Mouse (Mus musculus) embryonic stem cell, embryonic (primary cell): ENCODE results near the gene Cd164.

Experiments used
- CTCF ChIA-PET, 4 experiments: fragments of 300-600 bp in 2 of 4; fragments of 350-600 bp in 2 of 4; sonication (Branson Sonifier 250); formaldehyde crosslinking; loops; one replicate each; lab custom pipeline; 2022; ENCODE audit warnings: inconsistent platforms in 2 of 4; lab: Charles Lee
- POLR2A ChIA-PET, 4 experiments: fragments of 300-600 bp in 2 of 4; fragments of 350-600 bp in 2 of 4; sonication (Branson Sonifier 250); formaldehyde crosslinking; loops; one replicate each; lab custom pipeline; 2022; ENCODE audit warnings: antibody characterized with exemption in 4 of 4, inconsistent platforms in 1 of 4; lab: Charles Lee

Cd164 gene

DNA sequence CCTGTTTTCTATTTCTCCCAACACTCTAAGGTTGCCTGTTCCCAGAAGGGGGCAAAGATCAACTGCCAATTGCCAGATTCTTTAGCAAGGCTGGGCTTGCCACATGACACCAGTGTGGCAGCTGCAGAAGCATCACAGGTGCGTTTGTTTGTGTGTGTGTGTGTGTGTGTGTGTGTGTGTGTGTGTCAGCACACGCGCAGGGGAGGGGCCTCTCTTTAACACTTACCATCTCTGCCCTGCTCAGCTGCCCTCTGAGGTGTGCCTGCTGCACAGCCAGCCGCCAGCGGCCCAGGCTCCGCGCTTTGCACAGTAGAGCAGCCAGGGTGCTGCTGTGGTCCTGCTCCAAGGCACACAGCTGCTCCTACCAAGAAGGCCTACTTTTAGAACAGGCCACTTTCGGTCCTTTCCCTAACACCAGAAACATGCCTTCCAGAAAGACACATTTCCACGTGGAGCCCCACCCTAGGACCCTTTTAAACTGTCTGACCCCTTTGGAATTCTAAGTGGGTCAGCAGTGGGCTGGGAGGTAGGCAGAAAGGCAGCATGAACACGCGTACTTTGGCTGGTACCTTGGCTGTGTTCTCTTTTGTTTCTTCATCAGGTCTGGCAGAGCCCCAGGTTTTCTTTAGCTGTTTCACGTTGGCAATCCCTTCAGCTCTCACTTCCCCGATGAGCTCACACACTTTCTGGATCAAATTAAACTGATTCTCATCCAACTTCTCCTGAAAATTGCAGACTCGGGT is 33.8 kb downstream of the Cd164 start:
- CTCF ChIA-PET: interaction anchor here in 2 of 4 experiments (0.6 to 1.8 kb wide), 3 partner anchors 21 to 130 kb away, joined by 3 to 4 read pairs (median 3); no protein-coding TSS in a partner anchor
- POLR2A ChIA-PET: interaction anchor here (0.6 to 5.6 kb wide), 20 partner anchors 8 to 863 kb away, joined by 3 to 36 read pairs (median 4); partner anchors contain the start of gene Cd164 (in 2 of the 4)

DNA sequence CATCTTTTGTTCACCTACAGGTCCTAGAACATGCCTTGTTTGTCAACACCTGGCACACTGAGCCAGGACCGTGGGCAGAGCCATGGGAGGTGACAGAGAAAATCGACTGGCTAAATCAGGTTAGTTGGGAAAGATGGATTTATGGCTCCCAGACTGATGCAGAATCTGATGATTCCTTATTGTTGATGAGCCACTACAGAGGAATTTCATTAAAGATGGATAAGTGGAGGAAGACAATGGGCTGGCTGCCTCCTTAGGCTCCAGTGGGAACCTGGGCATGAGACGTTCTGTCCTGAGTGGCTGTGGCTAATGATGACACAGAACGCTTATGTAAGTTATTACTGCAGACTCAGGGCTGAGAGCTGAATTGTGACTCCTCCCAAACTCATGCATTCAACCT is 34.5 kb downstream of the Cd164 start:
- ChIA-PET POLR2A (interaction anchor here in 3 of 4 experiments (0.6 to 5.2 kb wide), 8 partner anchors 9 to 234 kb away, joined by 3 to 36 read pairs (median 5); partner anchors contain the start of gene Cd164 (in 1 of the 3)), CTCF (interaction anchor here in 1 of 4 experiments (0.8 kb wide), 1 partner anchor 174 kb away, joined by 3 read pairs; no protein-coding TSS in a partner anchor)

DNA sequence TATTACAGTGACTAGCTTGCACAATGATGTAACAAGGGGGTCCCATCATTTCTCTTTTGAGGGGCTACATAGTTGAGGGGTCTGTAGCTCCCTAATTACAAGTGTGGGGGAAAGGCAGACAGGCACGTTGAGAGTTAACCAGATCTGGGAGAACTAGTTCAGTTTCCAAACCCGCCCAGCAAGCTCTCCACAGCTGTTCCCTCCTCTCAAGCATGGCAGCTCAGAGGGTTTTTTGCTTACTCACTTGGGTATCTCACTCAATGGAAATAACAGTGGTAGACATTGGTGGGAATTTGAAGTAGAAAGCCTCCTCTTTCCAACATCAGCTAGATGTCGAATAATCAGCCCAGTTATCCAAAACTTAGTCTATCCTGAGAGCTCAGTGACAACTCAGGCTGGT is 35.9 kb downstream of the Cd164 start:
- ChIA-PET CTCF (no interaction called here), POLR2A (interaction anchor here in 3 of 4 experiments (0.6 to 2.1 kb wide), 7 partner anchors 9 to 1949 kb away, joined by 3 to 5 read pairs (median 3); partner anchors contain the start of gene Cd164 (in 1 of the 3))

DNA sequence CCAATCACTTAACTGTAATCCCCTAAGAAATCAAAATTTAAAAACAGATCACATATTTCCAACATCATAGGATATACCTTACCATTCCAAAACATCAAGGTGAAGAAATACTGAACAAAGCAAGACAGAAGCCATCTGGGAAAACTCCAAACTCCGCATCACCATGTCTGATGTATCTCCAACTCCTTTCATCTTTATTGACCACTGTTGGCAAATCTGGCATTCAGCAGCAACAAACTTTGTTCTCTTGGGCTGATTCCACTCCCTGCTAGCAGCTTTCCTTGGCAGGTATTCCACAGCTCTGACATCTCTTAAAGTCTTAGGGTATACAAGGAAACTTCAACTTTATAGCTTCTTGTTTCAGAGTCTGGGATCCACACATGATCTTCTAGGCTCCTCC is 39.2 kb downstream of the Cd164 start:
- ChIA-PET CTCF (no interaction called here), POLR2A (interaction anchor here in 1 of 4 experiments (0.5 kb wide), 1 partner anchor 976 kb away, joined by 3 read pairs; no protein-coding TSS in a partner anchor)

DNA sequence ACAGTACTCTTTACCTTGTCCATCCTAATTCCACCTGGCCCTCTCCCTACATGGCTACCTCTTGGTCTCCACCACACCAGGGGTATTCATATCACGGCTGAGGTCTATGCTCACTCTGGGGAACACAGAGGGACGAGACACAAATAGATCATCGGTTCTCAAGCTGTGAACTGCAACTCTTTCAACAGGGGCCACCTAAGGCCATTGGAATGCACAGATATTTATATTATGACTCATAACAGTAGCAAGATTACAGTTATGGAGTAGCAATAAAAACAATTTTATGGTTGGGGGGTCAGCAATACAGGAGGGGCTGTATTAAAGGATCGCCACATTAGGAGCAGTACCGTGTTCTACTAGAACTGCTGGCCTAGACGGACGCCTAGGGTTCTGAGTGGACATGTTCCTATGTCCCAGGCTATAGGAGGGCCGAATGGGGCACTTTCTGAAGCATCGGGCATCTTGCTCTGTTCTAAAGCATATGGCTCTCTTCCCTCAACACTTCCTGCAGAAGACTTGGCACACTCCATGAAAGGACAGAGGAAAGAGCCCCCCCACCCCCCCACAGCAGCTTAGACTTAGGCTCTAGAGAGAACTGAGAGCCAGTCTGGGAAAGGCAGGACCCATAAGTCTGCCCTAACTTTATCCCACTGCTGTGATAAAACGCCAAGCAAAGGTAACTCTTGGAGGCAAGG is 42.6 kb downstream of the Cd164 start:
- CTCF ChIA-PET: no interaction called here
- POLR2A ChIA-PET: no interaction called here

DNA sequence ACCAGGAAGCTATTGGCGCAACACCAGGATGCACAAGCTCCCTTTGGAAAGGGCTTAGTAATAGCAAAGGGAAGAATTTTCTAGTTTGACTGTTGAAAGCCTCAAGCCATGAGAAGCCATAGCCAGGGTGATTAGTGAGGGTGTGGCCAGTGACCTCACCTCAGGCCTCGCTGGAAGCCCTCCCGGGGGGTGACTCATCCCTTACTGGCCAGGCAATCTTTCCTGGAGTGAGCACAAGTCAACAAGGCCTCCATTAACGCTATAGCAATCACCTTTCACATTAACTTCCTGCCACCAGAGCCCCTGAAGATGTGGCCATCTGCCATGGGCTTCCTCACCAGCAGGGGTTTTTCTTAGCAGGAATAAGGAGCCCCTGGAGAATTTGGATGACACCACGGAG is 45.9 kb downstream of the Cd164 start:
- CTCF ChIA-PET: interaction anchor here in 1 of 4 experiments (0.6 kb wide), 1 partner anchor 264 kb away, joined by 6 read pairs; no protein-coding TSS in a partner anchor

DNA sequence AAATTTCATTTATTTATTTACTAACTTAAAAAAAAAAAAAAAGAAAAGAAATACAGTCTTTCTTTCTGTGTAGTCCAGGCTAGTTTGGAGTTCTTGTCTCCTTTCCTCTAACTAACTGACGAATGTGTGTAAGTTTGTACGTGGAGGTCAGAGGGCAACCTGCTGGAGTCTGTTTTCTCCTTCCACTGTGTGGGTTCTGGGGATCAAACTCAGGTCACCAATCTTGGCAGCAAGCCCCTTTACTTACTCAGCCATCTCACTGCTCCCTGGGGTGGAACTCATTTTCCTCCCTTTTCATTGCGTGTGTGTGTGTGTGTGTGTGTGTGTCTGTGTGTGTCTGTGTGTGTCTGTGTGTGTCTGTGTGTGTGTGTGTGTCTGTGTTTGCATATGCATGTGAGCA is 49.1 kb downstream of the Cd164 start:
- POLR2A ChIA-PET: no interaction called here
- CTCF ChIA-PET: no interaction called here

More for the DNA sequence above, 45.9 kb downstream of the Cd164 start:
- POLR2A ChIA-PET: interaction anchor here in 3 of 4 experiments (0.7 to 2.9 kb wide), 17 partner anchors 8 to 121 kb away, joined by 3 to 16 read pairs (median 5); partner anchors contain the start of gene Cd164 (in 3 of the 3)

DNA sequence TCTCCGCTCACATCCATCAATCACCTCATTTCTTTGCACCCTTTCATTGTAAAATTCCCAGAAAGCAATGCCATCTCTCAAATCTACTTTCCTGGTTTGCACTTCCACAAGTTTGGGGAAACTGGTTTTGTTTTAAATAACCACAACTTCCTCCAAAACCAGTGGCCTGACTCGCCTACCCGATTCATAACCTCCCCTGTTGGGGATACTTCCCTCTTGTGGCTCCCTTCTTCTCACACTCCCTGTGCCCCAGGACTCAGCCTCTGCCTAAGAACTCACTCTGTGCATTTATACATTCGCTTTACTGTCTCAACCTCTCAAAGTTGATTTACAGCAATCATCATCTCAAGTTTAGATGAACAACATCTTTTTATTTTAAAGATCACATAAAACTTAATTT is 51.9 kb downstream of the Cd164 start:
- POLR2A ChIA-PET: interaction anchor here in 2 of 4 experiments (1.2 to 1.5 kb wide), 2 partner anchors 48 to 381 kb away, joined by 3 to 4 read pairs; no protein-coding TSS in a partner anchor
- CTCF ChIA-PET: no interaction called here

DNA sequence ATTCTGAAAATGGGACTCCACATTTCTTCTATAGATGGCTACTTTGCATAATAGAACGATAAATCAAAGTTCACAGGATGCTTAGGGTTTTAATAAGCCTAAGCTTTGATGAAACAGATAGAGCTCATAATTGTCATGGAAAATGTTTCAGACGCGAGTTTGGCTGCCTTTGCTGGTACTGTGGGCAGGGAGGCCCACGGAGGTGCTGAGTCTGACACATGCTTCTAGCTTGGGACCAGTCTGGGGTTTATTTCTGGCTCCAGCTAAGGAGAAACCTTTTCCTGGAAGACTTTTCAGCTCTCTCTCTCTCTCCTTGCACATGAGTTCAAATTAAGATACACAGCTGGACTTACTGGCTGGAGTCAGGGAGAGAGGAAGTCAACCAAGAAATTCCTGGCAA is 53.1 kb downstream of the Cd164 start:
- ChIA-PET POLR2A (interaction anchor here in 2 of 4 experiments (1.2 to 1.8 kb wide), 5 partner anchors 12 to 380 kb away, joined by 3 to 5 read pairs (median 4); partner anchors contain the start of gene Cd164 (in 1 of the 2)), CTCF (interaction anchor here in 1 of 4 experiments (0.8 kb wide), 1 partner anchor 118 kb away, joined by 3 read pairs; no protein-coding TSS in a partner anchor)

DNA sequence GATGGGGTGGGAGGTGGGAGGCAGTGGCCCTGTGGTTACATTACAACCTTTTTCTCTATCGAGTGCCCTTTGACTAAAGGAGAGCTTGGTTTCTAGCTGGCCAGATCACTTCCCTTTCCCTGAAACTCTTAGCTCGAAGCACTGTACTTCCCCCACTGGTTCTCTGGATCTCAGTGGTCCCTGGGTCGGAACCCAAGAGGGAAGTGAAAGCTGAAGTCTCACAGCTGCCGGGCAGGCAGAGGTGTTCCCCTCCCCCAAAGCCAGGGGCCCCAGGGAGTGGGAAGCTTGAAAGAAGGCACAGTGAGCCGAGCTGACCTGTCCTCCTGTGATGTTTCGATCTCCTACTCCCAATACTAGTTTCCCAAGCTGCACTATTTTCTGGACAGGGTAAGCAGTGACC is 54.0 kb downstream of the Cd164 start:
- POLR2A ChIA-PET: interaction anchor here in 3 of 4 experiments (0.6 to 1.8 kb wide), 5 partner anchors 11 to 1315 kb away, joined by 3 to 6 read pairs (median 4); partner anchors contain the start of genes Cd164 (in 1 of the 3) and Gtf3c6 (in 1 of the 3)
- CTCF ChIA-PET: interaction anchor here in 2 of 4 experiments (0.5 to 0.7 kb wide), 2 partner anchors 20 to 72 kb away, joined by 3 to 4 read pairs; no protein-coding TSS in a partner anchor

DNA sequence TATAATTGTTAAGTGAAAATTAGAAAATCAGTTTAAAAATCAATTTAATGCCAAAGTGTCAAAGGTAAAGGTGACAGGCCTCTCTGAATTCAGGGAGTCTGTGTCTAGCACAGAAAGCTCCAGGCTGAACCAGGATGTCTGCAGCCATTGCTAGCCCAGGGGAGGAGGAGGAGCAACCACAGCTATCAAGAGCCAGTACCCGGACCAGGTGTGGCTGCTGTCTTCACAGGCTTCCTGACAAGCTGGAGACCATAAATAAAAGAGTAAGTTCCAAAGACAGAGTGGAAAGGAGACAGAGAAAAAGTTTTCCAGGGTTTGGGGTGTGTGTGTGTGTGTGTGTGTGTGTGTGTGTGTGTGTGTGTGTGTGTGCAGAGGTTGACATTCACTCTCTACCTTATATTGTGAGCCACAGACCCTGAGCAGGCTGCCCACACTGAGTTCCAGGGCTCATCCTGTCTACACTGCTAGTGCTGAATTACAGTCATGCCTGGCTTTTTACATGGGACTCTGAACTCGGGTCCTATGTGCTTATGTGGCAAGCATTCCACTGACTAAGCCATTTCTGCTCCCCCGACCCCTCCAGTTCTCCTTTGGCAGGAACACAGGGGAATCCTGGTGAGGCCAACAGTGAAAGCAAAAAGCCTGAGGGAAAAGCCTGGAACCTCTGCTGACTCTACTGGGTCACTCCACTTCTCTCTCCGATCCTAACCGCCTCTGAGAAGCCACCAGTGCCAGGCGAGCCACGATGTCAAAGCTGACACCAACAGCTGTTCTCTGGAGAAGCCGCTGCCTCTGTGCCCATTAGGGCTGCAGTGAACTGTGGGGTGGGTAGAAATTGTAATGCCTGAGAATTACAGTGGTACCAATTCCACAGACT is 56.5 kb downstream of the Cd164 start:
- ChIA-PET POLR2A (interaction anchor here in 3 of 4 experiments (0.7 to 1.2 kb wide), 4 partner anchors 10 to 60 kb away, joined by 3 to 4 read pairs (median 4); no protein-coding TSS in a partner anchor), CTCF (interaction anchor here in 1 of 4 experiments (0.7 to 0.9 kb wide), 2 partner anchors 52 to 188 kb away, joined by 5 read pairs; no protein-coding TSS in a partner anchor)

DNA sequence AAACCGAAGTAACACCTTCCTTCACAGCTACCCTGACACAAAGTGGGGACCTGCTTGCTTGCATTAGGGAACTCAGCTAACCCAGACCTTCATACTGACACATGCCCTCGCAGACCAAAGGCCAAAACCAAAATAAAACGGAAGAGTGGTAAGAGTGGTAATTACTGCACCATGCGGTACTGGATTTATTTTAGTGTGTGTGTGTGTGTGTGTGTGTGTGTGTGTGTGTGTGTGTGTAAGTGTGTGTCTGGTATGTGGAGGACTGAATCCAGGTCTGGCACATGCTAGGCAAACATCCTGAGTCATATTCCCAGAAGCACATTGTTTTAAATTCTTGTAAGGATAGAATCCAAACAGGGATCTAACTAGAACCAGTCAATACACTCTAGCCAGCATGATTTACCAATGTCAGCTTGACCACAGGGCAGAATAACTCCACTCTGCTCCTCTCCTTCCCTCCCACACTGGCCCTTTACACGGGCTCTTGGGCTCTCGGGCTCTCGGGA is 57.2 kb downstream of the Cd164 start:
- ChIA-PET CTCF (interaction anchor here in 1 of 4 experiments (0.9 kb wide), 1 partner anchor 51 kb away, joined by 5 read pairs; no protein-coding TSS in a partner anchor), POLR2A (interaction anchor here in 2 of 4 experiments (0.7 to 1.1 kb wide), 2 partner anchors 30 to 31 kb away, joined by 3 to 4 read pairs; no protein-coding TSS in a partner anchor)

DNA sequence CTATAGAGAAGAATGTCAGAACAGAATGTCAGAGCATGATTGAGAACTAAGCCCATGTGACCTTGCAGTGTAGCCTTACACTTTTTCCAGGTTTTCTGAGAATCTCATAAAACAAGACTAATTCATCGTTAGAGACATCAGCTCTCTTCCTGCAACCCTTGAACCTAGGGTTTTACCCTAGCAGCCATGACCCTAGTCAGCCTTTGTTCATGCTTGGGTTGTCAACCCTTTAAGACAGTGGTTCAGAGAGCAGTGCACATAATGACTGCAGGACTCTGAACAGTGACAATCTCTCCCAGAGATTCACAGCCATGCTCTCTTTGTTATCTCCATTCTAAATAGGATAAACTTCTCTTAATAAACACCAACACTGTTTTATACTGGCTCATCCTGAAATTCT is 59.3 kb downstream of the Cd164 start:
- ChIA-PET POLR2A (no interaction called here), CTCF (no interaction called here)

DNA sequence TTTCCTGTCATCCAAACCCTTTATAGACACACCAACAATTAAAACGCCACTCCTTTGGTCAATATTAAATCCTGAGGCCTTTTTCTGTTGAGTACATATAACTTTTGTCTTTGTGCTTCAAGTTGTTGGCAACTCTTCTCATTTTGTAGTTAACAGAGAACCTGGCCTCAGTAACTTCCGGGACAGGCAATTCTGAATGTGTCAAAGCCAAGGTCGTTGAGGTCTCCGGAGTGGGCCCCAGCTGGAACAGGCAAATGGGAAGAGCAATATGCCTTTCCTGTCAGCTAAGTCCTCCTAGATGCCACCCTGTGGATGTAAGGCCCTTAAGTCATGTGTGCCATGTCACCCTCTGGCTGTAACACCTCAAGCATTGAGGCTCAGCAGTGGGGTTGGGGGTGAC is 61.2 kb downstream of the Cd164 start:
- POLR2A ChIA-PET: interaction anchor here in 2 of 4 experiments (0.8 to 1.6 kb wide), 6 partner anchors 10 to 61 kb away, joined by 3 to 5 read pairs (median 3); partner anchors contain the start of gene Cd164 (in 1 of the 2)
- CTCF ChIA-PET: no interaction called here
